Comparison of ENCODE assay signal across 8 mouse cellular contexts in genomic region chr5:108629634-108630483, GRCm38 (mm10). TPM values are rescaled to one million over a fixed set of nuclear protein-coding genes. Genes with fewer than 3 reads are reported as not detected.
DNase-seq lines count a peak whose midpoint lies in the region; ATAC-seq lines count a peak whose summit lies in the region.

Gene Gak (minus strand): TSS chr5:108629755.
Gene Tmem175 (plus strand): TSS chr5:108629770.

- peaks cover 13% of the 10 kb centered on the region for H3K4me1 ChIP-seq in lung, embryonic 16.5 days (replicated peaks; ENCODE audit: control insufficient read depth, insufficient read depth, low read length)

- peak; percentile 93 to 98 for ATAC-seq in hematopoietic stem cell, adult 5-6 weeks (replicated peaks in 1 of 2; ENCODE audit: insufficient read depth in 1 of 2, low FRiP score in 2 of 2, low TSS enrichment in 1 of 2, low read depth in 1 of 2, poor library complexity in 2 of 2, severe bottlenecking in 2 of 2)
- ATAC-seq in lung, embryonic 16.5 days (ENCODE audit: low read depth), result peak; percentile 98

- H3K9me3 ChIP-seq in lung, embryonic 16.5 days (ENCODE audit: control insufficient read depth, low read length), result no peaks in the 10 kb centered on the region

- DNase-seq in MEL-GATA-1-ER (ENCODE audit: extremely low read depth, low read depth), result peak; percentile 87
- DNase-seq in cerebellum, adult 8-10 months, result peak; percentile 90
- DNase-seq in forelimb bud, embryonic 11.5 days (ENCODE audit: low read depth, low spot score), result peak; percentile 94
- peak; percentile 71 for DNase-seq in layer of hippocampus, adult 9-10 months (ENCODE audit: low spot score)
- peak; percentile 81 for DNase-seq in ovary, postnatal 10 days (ENCODE audit: low spot score)
- DNase-seq in thymus, postnatal 10 days (ENCODE audit: low spot score in 2 of 2), result peak; percentile 86 to 91

- peak within 1 kb of the TSS; percentile 98 for H3K9ac ChIP-seq in lung, embryonic 16.5 days (ENCODE audit: low read length)

- H3K4me2 ChIP-seq in lung, embryonic 16.5 days (ENCODE audit: low read depth, low read length), result peak within 1 kb of the TSS; percentile 95

- peak within 1 kb of the TSS; percentile 98 for H3K4me3 ChIP-seq in lung, embryonic 16.5 days (ENCODE audit: low read length)

- no peaks in the 10 kb centered on the region for H3K27me3 ChIP-seq in lung, embryonic 16.5 days (ENCODE audit: control insufficient read depth, insufficient read depth, low read depth, low read length)

- H3K27ac ChIP-seq in lung, embryonic 16.5 days (ENCODE audit: low read length), result peak within 1 kb of the TSS; percentile 88

- H3K36me3 ChIP-seq in lung, embryonic 16.5 days (ENCODE audit: control insufficient read depth, insufficient read depth, low read length), result no peaks in the 10 kb centered on the region

- under 1% methylated on average over 58 of the region's 58 CpGs for WGBS in lung, embryonic 16.5 days

RNA-seq across cellular contexts. Expression of gene Gak, which starts in this region (rescaled TPM):
- total RNA-seq in hematopoietic stem cell, adult 5-6 weeks (2017), result 91.3 and 96.3 TPM in 2 replicates
- 51.7 and 57.1 TPM in 2 replicates for polyA plus RNA-seq in lung, embryonic 16.5 days (2015; fragmentation: Nextera tagmentation; extraction: Ambion mirVana)

RNA-seq across cellular contexts. Expression of gene Tmem175, which starts in this region (rescaled TPM):
- total RNA-seq in hematopoietic stem cell, adult 5-6 weeks (2017), result 16.2 and 23.0 TPM in 2 replicates
- polyA plus RNA-seq in lung, embryonic 16.5 days (2015; fragmentation: Nextera tagmentation; extraction: Ambion mirVana), result 30.0 and 30.8 TPM in 2 replicates

Comparison
In these comparisons a context has a peak if more than half of its experiments do, and no peak if none do; other contexts are left out.
1. Peak in every context shown above with its lines: DNase-seq, ATAC-seq, H3K4me3 ChIP-seq and H3K27ac ChIP-seq.